Mouse (Mus musculus) liver, embryonic 15.5 days (tissue): ENCODE data around the gene Thsd1. TPM values are rescaled to one million over a fixed set of nuclear protein-coding genes. Genes with fewer than 3 reads are reported as not detected.
A peak's percentile ranks its signal among the peaks of the same experiment; 100 is the strongest.

Experiments
- ATAC-seq: fragments of 200-750 bp; cut with Nextera tagmentation; 2 replicates; pipeline ENCODE4 v1.8.0; 2017; ENCODE audit warnings: moderate number of reproducible peaks, mild to moderate bottlenecking, moderate library complexity; ENCODE audit not compliant: insufficient read depth
- H3K27ac ChIP-seq: fragments of 300-500 bp; sonication (generic); replicated peaks from 2 replicates; pipeline ENCODE4 v1.5.1; 2015; ENCODE audit warnings: mild to moderate bottlenecking, inconsistent platforms
- H3K27me3 ChIP-seq: fragments of 300-500 bp; sonication (generic); 2 replicates; pipeline ENCODE4 v1.6.1; 2015; ENCODE audit warnings: mild to moderate bottlenecking, inconsistent platforms
- H3K36me3 ChIP-seq: fragments of 300-500 bp; sonication (generic); replicated peaks from 2 replicates; pipeline ENCODE4 v1.6.1; 2015; ENCODE audit warnings: moderate library complexity, mild to moderate bottlenecking, inconsistent platforms
- H3K4me1 ChIP-seq: fragments of 300-500 bp; sonication (generic); replicated peaks from 2 replicates; pipeline ENCODE4 v1.6.1; 2015; ENCODE audit warnings: inconsistent platforms
- H3K4me2 ChIP-seq: fragments of 300-500 bp; sonication (generic); 2 replicates; pipeline ENCODE4 v1.6.1; 2015; ENCODE audit warnings: moderate library complexity, mild to moderate bottlenecking, inconsistent platforms
- H3K4me3 ChIP-seq: fragments of 300-500 bp; sonication (generic); replicated peaks from 2 replicates; pipeline ENCODE4 v1.5.1; 2015; ENCODE audit warnings: mild to moderate bottlenecking, inconsistent platforms
- H3K9ac ChIP-seq: fragments of 300-500 bp; sonication (generic); 2 replicates; pipeline ENCODE4 v1.6.1; 2015; ENCODE audit warnings: moderate library complexity, mild to moderate bottlenecking, inconsistent platforms
- H3K9me3 ChIP-seq: fragments of 300-500 bp; sonication (generic); replicated peaks from 2 replicates; pipeline ENCODE4 v1.6.1; 2016; ENCODE audit warnings: inconsistent platforms
- WGBS: fragments of 180-500 bp; shearing (Covaris S2); methylation state at CpG from one replicate; pipeline ENCODE4 v1.1.7; 2015; ENCODE audit warnings: mixed read lengths; ENCODE audit not compliant: insufficient replicate concordance; 5-methylcytosine and 5-hydroxymethylcytosine counted together
- polyA plus RNA-seq: library from polyadenylated mRNA; unstranded; fragments of >200 nt; fragmentation: Nextera tagmentation; extraction: Ambion mirVana; gene quantifications from 2 replicates; pipeline ENCODE4 v1.2.1, GENCODE M21; 2015

Thsd1 gene
- polyA plus RNA-seq, 1 experiment from 2014 or later, result 1.9 TPM

GRCm38 (mm10) chr8:22226361-22226760 lies 752 bp upstream of the Thsd1 start:
- H3K4me3 ChIP-seq, result no peak overlapping the region
- no peaks in the 10 kb centered on the region for H3K36me3 ChIP-seq
- no peak for ATAC-seq
- H3K27me3 ChIP-seq, result peaks cover 42% of the 10 kb centered on the region
- H3K9me3 ChIP-seq, result no peaks in the 10 kb centered on the region
- 35% methylated on average over 8 of the region's 8 CpGs for WGBS
- H3K9ac ChIP-seq, result no peak overlapping the region
- H3K4me2 ChIP-seq, result no peak overlapping the region
- no peak overlapping the region for H3K27ac ChIP-seq
- H3K4me1 ChIP-seq, result peaks cover 8% of the 10 kb centered on the region

- Histone ChIP-seq H3K4me1 (peaks cover 8% of the 10 kb centered on the region), H3K27me3 (peaks cover 42% of the 10 kb centered on the region), H3K36me3 (no peaks in the 10 kb centered on the region), H3K4me3 (no peak overlapping the region), H3K9me3 (no peaks in the 10 kb centered on the region), H3K4me2 (0 out of 2 replicates have a peak overlapping the region, but pooled peaks have one; percentile 8), H3K9ac (no peak overlapping the region), H3K27ac (no peak overlapping the region; the same call in 1 of the 2 replicates)
- WGBS, result 12% methylated on average over 7 of the region's 7 CpGs
- ATAC-seq, result no peak
These were observed 1.5 kb downstream of the Thsd1 start for GRCm38 (mm10) chr8:22228621-22229020.

GRCm38 (mm10) chr8:22242986-22243385 lies 15.9 kb downstream of the Thsd1 start:
- Histone ChIP-seq H3K4me3 (no peak overlapping the region), H3K9ac (no peak overlapping the region), H3K36me3 (no peaks in the 10 kb centered on the region), H3K27ac (no peak overlapping the region), H3K27me3 (no peaks in the 10 kb centered on the region), H3K4me2 (no peak overlapping the region), H3K9me3 (no peaks in the 10 kb centered on the region), H3K4me1 (no peaks in the 10 kb centered on the region)
- ATAC-seq, result no peak
- WGBS, result 75% methylated on average over 9 of the region's 9 CpGs

- ATAC-seq, result no peak
- no peaks in the 10 kb centered on the region for H3K27me3 ChIP-seq
- H3K9me3 ChIP-seq, result no peaks in the 10 kb centered on the region
- whole genome bisulfite sequencing, result 16% methylated on average over 1 of the region's 1 CpGs
- H3K4me2 ChIP-seq, result no peak overlapping the region
- H3K36me3 ChIP-seq, result no peaks in the 10 kb centered on the region
- H3K9ac ChIP-seq, result no peak overlapping the region
- no peaks in the 10 kb centered on the region for H3K4me1 ChIP-seq
- no peak overlapping the region for H3K27ac ChIP-seq
- no peak overlapping the region for H3K4me3 ChIP-seq
These were observed 18.6 kb downstream of the Thsd1 start for GRCm38 (mm10) chr8:22245663-22246062.

- no peak for ATAC-seq
These were observed 20.8 kb downstream of the Thsd1 start for GRCm38 (mm10) chr8:22247956-22248355.

GRCm38 (mm10) chr8:22249080-22249479 lies 22.0 kb downstream of the Thsd1 start:
- Histone ChIP-seq H3K36me3 (no peaks in the 10 kb centered on the region), H3K9me3 (no peaks in the 10 kb centered on the region), H3K4me2 (no peak overlapping the region), H3K27ac (no peak overlapping the region), H3K4me3 (no peak overlapping the region), H3K27me3 (no peaks in the 10 kb centered on the region), H3K4me1 (no peaks in the 10 kb centered on the region), H3K9ac (no peak overlapping the region)
- no peak for ATAC-seq
- WGBS, result 54% methylated on average over 9 of the region's 9 CpGs

More at GRCm38 (mm10) chr8:22247956-22248355, 20.8 kb downstream of the Thsd1 start:
- H3K4me2 ChIP-seq, result no peak overlapping the region
- no peak overlapping the region for H3K4me3 ChIP-seq
- H3K27ac ChIP-seq, result no peak overlapping the region
- WGBS, result 73% methylated on average over 12 of the region's 12 CpGs
- no peaks in the 10 kb centered on the region for H3K36me3 ChIP-seq
- no peaks in the 10 kb centered on the region for H3K27me3 ChIP-seq
- no peak overlapping the region for H3K9ac ChIP-seq
- H3K4me1 ChIP-seq, result no peaks in the 10 kb centered on the region
- H3K9me3 ChIP-seq, result no peaks in the 10 kb centered on the region

GRCm38 (mm10) chr8:22258946-22259450 lies 31.9 kb downstream of the Thsd1 start:
- Histone ChIP-seq H3K4me3 (no peak overlapping the region), H3K4me2 (no peak overlapping the region), H3K4me1 (no peaks in the 10 kb centered on the region; the same call in 1 of the 2 replicates), H3K27ac (no peak overlapping the region), H3K36me3 (no peaks in the 10 kb centered on the region), H3K27me3 (no peaks in the 10 kb centered on the region), H3K9me3 (no peaks in the 10 kb centered on the region), H3K9ac (no peak overlapping the region)
- WGBS, result 80% methylated on average over 18 of the region's 18 CpGs
- ATAC-seq, result no peak

GRCm38 (mm10) chr8:22259531-22259930 lies 32.4 kb downstream of the Thsd1 start:
- Histone ChIP-seq H3K4me2 (no peak overlapping the region), H3K4me1 (no peaks in the 10 kb centered on the region; the same call in 1 of the 2 replicates), H3K9me3 (no peaks in the 10 kb centered on the region), H3K27me3 (no peaks in the 10 kb centered on the region), H3K4me3 (no peak overlapping the region), H3K27ac (no peak overlapping the region), H3K36me3 (no peaks in the 10 kb centered on the region), H3K9ac (no peak overlapping the region)
- 76% methylated on average over 12 of the region's 12 CpGs for WGBS
- ATAC-seq, result no peak

- Histone ChIP-seq H3K4me3 (no peak overlapping the region), H3K9ac (no peak overlapping the region), H3K4me2 (no peak overlapping the region), H3K27me3 (no peaks in the 10 kb centered on the region), H3K36me3 (no peaks in the 10 kb centered on the region), H3K27ac (no peak overlapping the region), H3K4me1 (no peaks in the 10 kb centered on the region; the same call in 1 of the 2 replicates), H3K9me3 (no peaks in the 10 kb centered on the region)
- ATAC-seq, result no peak
- 13% methylated on average over 9 of the region's 9 CpGs for WGBS
These were observed 33.1 kb downstream of the Thsd1 start for GRCm38 (mm10) chr8:22260091-22260722.

- no peaks in the 10 kb centered on the region for H3K9me3 ChIP-seq
- no peaks in the 10 kb centered on the region for H3K36me3 ChIP-seq
- no peaks in the 10 kb centered on the region; the same call in 1 of the 2 replicates for H3K4me1 ChIP-seq
- H3K27me3 ChIP-seq, result no peaks in the 10 kb centered on the region
- no peak overlapping the region for H3K4me3 ChIP-seq
- no peak overlapping the region for H3K9ac ChIP-seq
- no peak overlapping the region for H3K4me2 ChIP-seq
- ATAC-seq, result no peak
- no peak overlapping the region for H3K27ac ChIP-seq
- 50% methylated on average over 3 of the region's 3 CpGs for WGBS
These were observed 35.2 kb downstream of the Thsd1 start for GRCm38 (mm10) chr8:22262267-22262666.

- no peak overlapping the region for H3K9ac ChIP-seq
- H3K4me2 ChIP-seq, result no peak overlapping the region
- 55% methylated on average over 6 of the region's 6 CpGs for WGBS
- ATAC-seq, result no peak
- no peaks in the 10 kb centered on the region for H3K9me3 ChIP-seq
- no peaks in the 10 kb centered on the region; the same call in 1 of the 2 replicates for H3K4me1 ChIP-seq
- H3K36me3 ChIP-seq, result no peaks in the 10 kb centered on the region
- no peak overlapping the region for H3K4me3 ChIP-seq
- no peak overlapping the region for H3K27ac ChIP-seq
- H3K27me3 ChIP-seq, result no peaks in the 10 kb centered on the region
These were observed 37.2 kb downstream of the Thsd1 start for GRCm38 (mm10) chr8:22264292-22264691.

- H3K4me3 ChIP-seq, result no peak overlapping the region
- 69% methylated on average over 6 of the region's 6 CpGs for WGBS
- no peaks in the 10 kb centered on the region; the same call in 1 of the 2 replicates for H3K4me1 ChIP-seq
- no peak overlapping the region for H3K4me2 ChIP-seq
- no peak for ATAC-seq
- no peaks in the 10 kb centered on the region for H3K36me3 ChIP-seq
- H3K9me3 ChIP-seq, result no peaks in the 10 kb centered on the region
- H3K27ac ChIP-seq, result no peak overlapping the region
- no peak overlapping the region for H3K9ac ChIP-seq
- no peaks in the 10 kb centered on the region for H3K27me3 ChIP-seq
These were observed 37.7 kb downstream of the Thsd1 start for GRCm38 (mm10) chr8:22264787-22265186.
